ENCODE assay signal across 9 mouse cellular contexts in genomic region chr8:11924165-11924564, GRCm38 (mm10).
DNase-seq lines count a peak whose midpoint lies in the region; ATAC-seq and TF ChIP-seq lines count a peak whose summit lies in the region.
"Had no signal": no experiment of that assay in that cellular context is flagged by ENCODE, and none has a peak within 500 bp of the region (broad histone marks: within the 10 kb centered on the region; RNA-seq: fewer than 3 reads in every experiment).

No protein-coding gene starts in this region.

- peak; percentile 73 for DNase-seq in forebrain, embryonic 14.5 days (ENCODE audit: low spot score)
- DNase-seq in ES-CJ7 (ENCODE audit: low read depth, low spot score): peak; percentile 91
- DNase-seq in gastrocnemius, adult 2 months: peak; percentile 75
- DNase-seq in layer of hippocampus, adult 2 months (ENCODE audit: low spot score in 2 of 2): peak; percentile 51 to 81
- DNase-seq in lung, postnatal 14 days: peak; percentile 85
- peak; percentile 10 for DNase-seq in spleen, adult 12 weeks (ENCODE audit: low spot score)

- no peak overlapping the region for H3K27ac ChIP-seq in forebrain, embryonic 14.5 days (ENCODE audit: low read depth, low read length)
- H3K27ac ChIP-seq in forebrain, embryonic 16.5 days (ENCODE audit: low read length): no peak overlapping the region
- no peak overlapping the region for H3K27ac ChIP-seq in gastrocnemius, adult 2 months
- no peak overlapping the region for H3K27ac ChIP-seq in layer of hippocampus, adult 2 months
- H3K27ac ChIP-seq: liver, embryonic 15.5 days had no signal

- ATAC-seq in forebrain, embryonic 14.5 days: no peak
- no peak for ATAC-seq in forebrain, embryonic 16.5 days
- ATAC-seq in cerebellum, adult (ENCODE audit: insufficient number of reproducible peaks, low FRiP score, low TSS enrichment): peak; percentile 58; the same call in 1 of the 2 replicates

- H3K36me3 ChIP-seq in forebrain, embryonic 14.5 days (ENCODE audit: control insufficient read depth, insufficient read depth, low read length): no peaks in the 10 kb centered on the region
- H3K36me3 ChIP-seq in forebrain, embryonic 16.5 days (ENCODE audit: control insufficient read depth, insufficient read depth): no peaks in the 10 kb centered on the region
- H3K36me3 ChIP-seq: liver, embryonic 15.5 days had no signal

- peak; percentile 77 for TF ChIP-seq CTCF in gastrocnemius, adult 2 months (IDR thresholded peaks at IDR 0.05)
- TF ChIP-seq CTCF in layer of hippocampus, adult 2 months (conservative IDR thresholded peaks at IDR 0.05): peak; percentile 81

- intact Hi-C loops in gastrocnemius, adult 2 months (cut with DNase I): loop anchor here (5.0 kb wide), 1 partner anchor 167 kb away; no protein-coding TSS in a partner anchor

- no peaks in the 10 kb centered on the region for H3K4me1 ChIP-seq in forebrain, embryonic 14.5 days (ENCODE audit: control insufficient read depth, insufficient read depth, low read length)
- 0 out of 2 replicates have a peak, but pooled peaks cover 2% of the 10 kb centered on the region for H3K4me1 ChIP-seq in forebrain, embryonic 16.5 days (replicated peaks; ENCODE audit: control insufficient read depth, insufficient read depth, low read length)
- H3K4me1 ChIP-seq: liver, embryonic 15.5 days had no signal

- no peaks in the 10 kb centered on the region for H3K27me3 ChIP-seq in forebrain, embryonic 14.5 days (replicated peaks; ENCODE audit: control insufficient read depth, insufficient read depth, low read length)
- no peaks in the 10 kb centered on the region for H3K27me3 ChIP-seq in forebrain, embryonic 16.5 days (replicated peaks; ENCODE audit: control insufficient read depth, insufficient read depth, low read length)
- H3K27me3 ChIP-seq: liver, embryonic 15.5 days had no signal

- 60% methylated on average over 11 of the region's 11 CpGs for WGBS in forebrain, embryonic 14.5 days
- 58% methylated on average over 11 of the region's 11 CpGs for WGBS in forebrain, embryonic 16.5 days

- H3K4me3 ChIP-seq in forebrain, embryonic 14.5 days (ENCODE audit: low read depth, low read length): no peak overlapping the region
- no peak overlapping the region for H3K4me3 ChIP-seq in forebrain, embryonic 16.5 days (replicated peaks; ENCODE audit: low read length)
- H3K4me3 ChIP-seq in gastrocnemius, adult 2 months: peak overlapping the region; percentile 45
- no peak overlapping the region for H3K4me3 ChIP-seq in layer of hippocampus, adult 2 months
- H3K4me3 ChIP-seq: liver, embryonic 15.5 days had no signal

- H3K4me2 ChIP-seq in forebrain, embryonic 14.5 days (ENCODE audit: low read length): no peak overlapping the region
- no peak overlapping the region for H3K4me2 ChIP-seq in forebrain, embryonic 16.5 days (ENCODE audit: low read length)
- H3K4me2 ChIP-seq: liver, embryonic 15.5 days had no signal

- no peak overlapping the region for H3K9ac ChIP-seq in forebrain, embryonic 14.5 days (ENCODE audit: low read length)
- H3K9ac ChIP-seq in forebrain, embryonic 16.5 days (replicated peaks; ENCODE audit: low read depth, low read length): no peak overlapping the region
- H3K9ac ChIP-seq: liver, embryonic 15.5 days had no signal

- no peaks in the 10 kb centered on the region for H3K9me3 ChIP-seq in forebrain, embryonic 14.5 days (replicated peaks; ENCODE audit: control insufficient read depth, low read length)
- H3K9me3 ChIP-seq in forebrain, embryonic 16.5 days (ENCODE audit: control insufficient read depth, low read length): no peaks in the 10 kb centered on the region
- H3K9me3 ChIP-seq: liver, embryonic 15.5 days had no signal

Comparison
In these comparisons a context has a peak if more than half of its experiments do, and no peak if none do; other contexts are left out.
1. DNase-seq: peak in every context shown above with its lines; median percentile 91 in ES-CJ7; 85 in lung, postnatal 14 days; 75 in gastrocnemius, adult 2 months; 73 in forebrain, embryonic 14.5 days; 66 in layer of hippocampus, adult 2 months; 10 in spleen, adult 12 weeks.